Mouse (Mus musculus) CH12.LX (cell line): Measurements from ENCODE around the gene Rec114.

ENCODE experiments used
- CHD1 ChIP-seq: IDR thresholded peaks from 2 replicates; pipeline ENCODE4 v1.6.1; 2012; ENCODE audit warnings: low read depth, low read length, improper control_type of control experiment, inconsistent platforms
- CTCF ChIP-seq, 2 experiments: IDR thresholded peaks in 1 of 2; conservative IDR thresholded peaks in 1 of 2; 2 replicates each; pipeline ENCODE4 v1.5.1; 2011 to 2012; ENCODE audit warnings: low read depth in 2 of 2, low read length in 2 of 2, improper control_type of control experiment in 1 of 2, inconsistent platforms in 1 of 2, mild to moderate bottlenecking in 1 of 2, moderate library complexity in 1 of 2
- EP300 ChIP-seq: IDR thresholded peaks from 2 replicates; pipeline ENCODE4 v1.6.1; 2011; ENCODE audit warnings: low read length, improper control_type of control experiment
- GABPA ChIP-seq: IDR thresholded peaks from 2 replicates; pipeline ENCODE4 v1.6.1; 2012; ENCODE audit warnings: low read depth, low read length, improper control_type of control experiment, inconsistent platforms; ENCODE audit not compliant: insufficient replicate concordance
- MEF2A ChIP-seq: IDR thresholded peaks from 2 replicates; pipeline ENCODE4 v1.6.1; 2014; ENCODE audit warnings: low read depth, mild to moderate bottlenecking, inconsistent platforms, low read length, improper control_type of control experiment, borderline replicate concordance
- MXI1 ChIP-seq: IDR thresholded peaks from 2 replicates; pipeline ENCODE4 v1.6.1; 2011; ENCODE audit warnings: mild to moderate bottlenecking, low read depth, low read length, improper control_type of control experiment
- MYC ChIP-seq: IDR thresholded peaks from 2 replicates; pipeline ENCODE4 v1.6.1; 2011; ENCODE audit warnings: low read depth, mild to moderate bottlenecking, improper control_type of control experiment, low read length
- NRF1 ChIP-seq: IDR thresholded peaks from 2 replicates; pipeline ENCODE4 v1.6.1; 2014; ENCODE audit warnings: low read depth, mild to moderate bottlenecking, inconsistent platforms, low read length, improper control_type of control experiment, moderate library complexity
- POLR2A ChIP-seq: IDR thresholded peaks from 2 replicates; pipeline ENCODE4 v1.6.1; 2011; ENCODE audit warnings: low read depth, mild to moderate bottlenecking, improper control_type of control experiment, low read length
- RAD21 ChIP-seq: IDR thresholded peaks from 2 replicates; pipeline ENCODE4 v1.6.1; 2011; ENCODE audit warnings: low read depth, mild to moderate bottlenecking, low read length, improper control_type of control experiment, moderate library complexity
- TCF12 ChIP-seq: IDR thresholded peaks from 2 replicates; pipeline ENCODE4 v1.6.1; 2014; ENCODE audit warnings: low read depth, mild to moderate bottlenecking, inconsistent platforms, low read length, improper control_type of control experiment
- USF1 ChIP-seq: IDR thresholded peaks from 2 replicates; pipeline ENCODE4 v1.6.1; 2014; ENCODE audit warnings: low read depth, mild to moderate bottlenecking, inconsistent platforms, low read length, improper control_type of control experiment
- ZKSCAN1 ChIP-seq: IDR thresholded peaks from 2 replicates; pipeline ENCODE4 v1.6.1; 2012; ENCODE audit warnings: low read depth, inconsistent platforms, low read length, improper control_type of control experiment, borderline replicate concordance
- ZMIZ1 ChIP-seq: IDR thresholded peaks from 2 replicates; pipeline ENCODE4 v1.6.1; 2012; ENCODE audit warnings: low read depth, mild to moderate bottlenecking, inconsistent platforms, low read length, improper control_type of control experiment

- TF ChIP-seq POLR2A (no peak), GABPA (no peak), CTCF (conservative IDR thresholded peaks at IDR 0.05 in 1 of 2, IDR thresholded peaks at IDR 0.05 in 1 of 2; ENCODE audit: low read depth in 2 of 2, low read length in 2 of 2) (no peak), USF1 (no peak), TCF12 (no peak), ZKSCAN1 (no peak), MXI1 (no peak), NRF1 (no peak), CHD1 (no peak), MYC (no peak), EP300 (no peak), ZMIZ1 (no peak), MEF2A (no peak), RAD21 (no peak)
Observed at GRCm38 (mm10) chr9:58613790-58614189, 130.0 kb downstream of the Rec114 start.
